Mouse (Mus musculus) cerebellum, adult 18-20 months (tissue): ENCODE measurements at regions not wholly inside any gene's neighbourhood (a gene's known extent, or its start where the extent isn't known, plus 50 kb on each side); places are given as distances from the start of the nearest gene placed in this dataset.

Experiments used
- DNase-seq, 2 experiments: peaks; one replicate each; pipeline ENCODE4 v3.0.0; 2021

DNA sequence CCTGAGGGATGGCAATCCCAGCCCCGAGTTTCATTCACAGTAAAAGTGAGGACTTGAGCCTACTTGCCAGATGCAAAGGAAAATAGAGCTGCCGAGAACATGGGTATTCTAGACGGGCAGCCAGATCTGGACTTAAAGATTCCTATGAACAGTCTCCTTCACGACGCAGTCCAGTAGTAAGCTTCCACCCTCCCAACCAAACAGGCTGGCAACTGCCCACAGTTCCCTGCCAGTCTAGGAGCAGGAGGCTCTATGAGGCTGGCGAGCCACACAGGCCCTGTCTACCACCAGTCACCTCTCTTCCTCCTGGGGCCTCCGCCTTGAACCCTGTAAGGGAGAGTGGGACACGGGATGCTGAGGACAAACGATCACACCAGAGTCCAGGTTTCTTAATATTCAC, 153.5 kb upstream of the Snrpn start:
- DNase-seq, result no peak

DNA sequence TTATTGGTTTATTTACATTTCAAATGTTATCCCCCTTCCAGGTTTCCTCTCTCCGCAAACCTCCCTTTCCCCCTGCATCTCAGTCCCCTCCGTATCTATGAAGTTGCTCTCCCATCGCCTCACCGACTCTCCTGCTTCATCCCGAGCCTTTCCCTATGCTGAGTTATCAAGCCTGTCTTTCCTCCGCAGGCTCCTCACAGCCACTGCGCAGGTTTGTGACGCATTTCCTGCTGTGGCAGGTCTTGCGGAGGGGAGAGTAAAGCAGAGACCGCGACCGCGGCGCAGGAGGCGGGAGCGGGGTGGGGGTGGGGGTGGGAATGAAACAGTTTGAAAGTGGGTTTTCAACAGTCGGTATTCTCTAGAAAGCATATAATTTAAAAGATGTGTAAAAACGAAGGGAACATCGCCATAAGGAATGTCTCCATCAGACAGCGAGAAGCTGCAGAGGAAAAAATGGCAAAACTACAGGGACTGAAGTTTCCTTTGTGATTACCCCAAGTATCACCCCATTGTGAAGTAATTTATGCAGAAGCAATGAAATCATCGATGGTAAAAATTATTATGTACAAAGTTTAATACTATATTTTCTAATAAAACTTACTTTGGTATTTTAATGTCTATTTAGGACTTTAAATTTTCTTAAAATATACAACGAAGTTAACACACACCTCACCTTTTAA, 104.3 kb upstream of the Snrpn start:
- peak; percentile 49 to 54 for DNase-seq

- peak; percentile 56 to 64 for DNase-seq
Observed at GRCm38 (mm10) chr7:60243746-60244145, 103.7 kb upstream of the Snrpn start.

GRCm38 (mm10) chr7:60238595-60239195, 98.7 kb upstream of the Snrpn start:
- DNase-seq, result peak; percentile 12 to 40

- DNase-seq, result peak; percentile 8 to 22
Observed at GRCm38 (mm10) chr7:60216358-60217273, 76.6 kb upstream of the Snrpn start.
